Mouse (Mus musculus): ENCODE measurements around the gene Dab1. TPM values are rescaled to one million over a fixed set of nuclear protein-coding genes. Genes with fewer than 3 reads are reported as not detected.

Dab1 gene
- polyA plus RNA-seq, 1 experiment from 2014 or later: 3.0 TPM

DNA sequence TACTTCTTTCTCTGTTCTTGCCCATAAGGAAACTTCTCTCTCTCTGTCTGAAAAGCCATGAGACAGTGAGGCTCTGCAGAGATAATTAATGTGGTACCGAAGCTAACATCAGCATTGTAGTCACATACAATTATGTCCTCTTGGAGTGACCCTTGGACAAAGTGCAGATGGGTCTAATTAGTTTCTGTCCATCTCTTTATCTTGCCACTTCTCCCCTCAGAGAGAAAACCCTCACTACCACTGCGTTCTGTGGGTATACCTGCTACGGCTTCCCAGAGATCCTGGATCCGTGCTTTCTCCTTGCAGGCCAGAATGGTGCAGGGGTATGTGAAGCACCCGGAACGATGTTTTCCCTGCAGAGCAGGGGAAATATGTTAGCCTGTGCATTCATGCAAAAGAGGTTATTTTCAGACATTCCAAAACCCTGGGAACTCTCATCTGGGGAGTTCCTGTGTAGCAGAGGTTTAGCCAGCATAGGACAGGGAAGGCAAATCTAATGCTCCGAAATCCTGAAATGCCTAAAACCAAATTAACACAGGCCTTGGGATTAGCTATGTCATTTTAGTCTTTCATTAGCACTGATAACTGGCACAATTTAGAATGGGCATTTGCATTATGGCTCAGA lies 812.2 kb downstream of the Dab1 start:
- 74% methylated on average over 7 of the region's 7 CpGs for WGBS
- Histone ChIP-seq H3K27me3 (ENCODE audit: control insufficient read depth, insufficient read depth, low read depth, low read length) (no peaks in the 10 kb centered on the region), H3K9ac (ENCODE audit: low read length) (no peak overlapping the region), H3K36me3 (ENCODE audit: control insufficient read depth, insufficient read depth, low read length) (no peaks in the 10 kb centered on the region), H3K4me1 (replicated peaks; ENCODE audit: control insufficient read depth, insufficient read depth, low read length) (no peaks in the 10 kb centered on the region), H3K27ac (ENCODE audit: low read length) (no peak overlapping the region), H3K4me3 (ENCODE audit: low read length) (no peak overlapping the region), H3K9me3 (ENCODE audit: control insufficient read depth, low read length) (no peaks in the 10 kb centered on the region), H3K4me2 (ENCODE audit: low read depth, low read length) (no peak overlapping the region)
- no peak for ATAC-seq (ENCODE audit: low read depth)

DNA sequence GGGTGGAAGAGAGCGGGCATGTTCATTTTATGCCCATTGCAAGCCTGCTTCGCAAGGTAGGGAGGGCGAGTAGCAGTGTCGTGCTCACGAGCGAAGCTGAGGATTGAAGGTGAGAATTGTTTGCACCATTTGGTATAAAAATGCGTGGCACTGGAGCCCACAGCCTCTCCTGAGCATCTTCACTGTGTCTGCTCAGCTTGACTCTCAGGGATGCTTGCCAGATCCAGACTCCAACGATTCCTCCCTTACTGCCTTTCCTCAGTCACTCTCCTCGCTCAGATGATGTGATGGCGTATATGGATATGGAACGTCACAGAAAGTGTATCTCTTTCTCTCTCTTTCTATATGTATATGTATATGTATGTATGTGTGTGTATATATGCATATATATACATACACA lies 813.0 kb downstream of the Dab1 start:
- Histone ChIP-seq H3K4me3 (ENCODE audit: low read length) (no peak overlapping the region), H3K36me3 (ENCODE audit: control insufficient read depth, insufficient read depth, low read length) (no peaks in the 10 kb centered on the region), H3K4me1 (replicated peaks; ENCODE audit: control insufficient read depth, insufficient read depth, low read length) (no peaks in the 10 kb centered on the region), H3K9me3 (ENCODE audit: control insufficient read depth, low read length) (no peaks in the 10 kb centered on the region), H3K4me2 (ENCODE audit: low read depth, low read length) (no peak overlapping the region), H3K27ac (ENCODE audit: low read length) (no peak overlapping the region), H3K9ac (ENCODE audit: low read length) (no peak overlapping the region), H3K27me3 (ENCODE audit: control insufficient read depth, insufficient read depth, low read depth, low read length) (no peaks in the 10 kb centered on the region)
- ATAC-seq (ENCODE audit: low read depth): no peak
- 76% methylated on average over 11 of the region's 11 CpGs for WGBS

DNA sequence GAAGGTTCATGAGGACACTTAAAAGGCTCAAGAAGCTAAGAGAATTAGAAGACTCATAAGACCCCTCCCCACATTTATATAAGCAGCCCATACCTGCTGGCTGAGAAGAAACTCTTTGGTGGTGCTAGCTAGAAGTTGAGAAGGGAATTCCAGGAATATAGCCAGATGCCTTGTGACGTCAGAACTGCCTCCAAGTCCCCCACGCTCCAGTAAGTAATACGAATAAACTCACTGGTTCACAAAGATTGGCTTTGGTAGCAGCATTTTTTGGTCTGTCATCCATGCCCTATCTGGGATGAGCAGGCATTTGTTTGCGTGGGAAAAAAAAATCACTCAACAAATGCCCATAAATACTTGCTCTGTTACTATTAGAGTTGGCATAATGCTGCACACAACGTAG lies 816.6 kb downstream of the Dab1 start:
- Histone ChIP-seq H3K9me3 (ENCODE audit: control insufficient read depth, low read length) (no peaks in the 10 kb centered on the region), H3K4me2 (ENCODE audit: low read depth, low read length) (no peak overlapping the region), H3K27me3 (ENCODE audit: control insufficient read depth, insufficient read depth, low read depth, low read length) (no peaks in the 10 kb centered on the region), H3K4me1 (replicated peaks; ENCODE audit: control insufficient read depth, insufficient read depth, low read length) (no peaks in the 10 kb centered on the region), H3K9ac (ENCODE audit: low read length) (no peak overlapping the region), H3K36me3 (ENCODE audit: control insufficient read depth, insufficient read depth, low read length) (no peaks in the 10 kb centered on the region), H3K4me3 (ENCODE audit: low read length) (no peak overlapping the region), H3K27ac (ENCODE audit: low read length) (no peak overlapping the region)
- WGBS: 74% methylated on average over 5 of the region's 5 CpGs
- no peak for ATAC-seq (ENCODE audit: low read depth)

DNA sequence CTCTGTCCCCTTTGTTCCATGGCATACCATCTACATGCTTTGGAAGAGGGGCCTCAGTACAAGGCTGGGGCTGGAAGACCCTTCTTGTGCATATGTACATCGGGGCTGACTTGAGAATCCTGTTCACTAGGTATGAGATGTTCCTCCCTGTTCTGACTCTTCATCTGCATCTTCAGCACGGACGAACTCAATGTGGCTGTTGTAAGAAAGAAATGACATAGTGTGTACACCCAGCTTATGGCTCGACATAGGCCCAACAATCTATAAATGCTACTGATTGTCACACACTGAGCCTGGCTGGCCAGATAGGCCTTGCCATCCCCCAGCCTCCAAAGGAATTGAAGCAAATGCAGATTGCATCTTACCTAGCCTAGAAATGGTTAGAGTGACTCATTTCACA lies 817.3 kb downstream of the Dab1 start:
- Histone ChIP-seq H3K27me3 (ENCODE audit: control insufficient read depth, insufficient read depth, low read depth, low read length) (no peaks in the 10 kb centered on the region), H3K36me3 (ENCODE audit: control insufficient read depth, insufficient read depth, low read length) (no peaks in the 10 kb centered on the region), H3K4me1 (replicated peaks; ENCODE audit: control insufficient read depth, insufficient read depth, low read length) (no peaks in the 10 kb centered on the region), H3K27ac (ENCODE audit: low read length) (no peak overlapping the region), H3K4me2 (ENCODE audit: low read depth, low read length) (no peak overlapping the region), H3K4me3 (ENCODE audit: low read length) (no peak overlapping the region), H3K9me3 (ENCODE audit: control insufficient read depth, low read length) (no peaks in the 10 kb centered on the region), H3K9ac (ENCODE audit: low read length) (no peak overlapping the region)
- WGBS: 82% methylated on average over 4 of the region's 4 CpGs
- no peak for ATAC-seq (ENCODE audit: low read depth)

DNA sequence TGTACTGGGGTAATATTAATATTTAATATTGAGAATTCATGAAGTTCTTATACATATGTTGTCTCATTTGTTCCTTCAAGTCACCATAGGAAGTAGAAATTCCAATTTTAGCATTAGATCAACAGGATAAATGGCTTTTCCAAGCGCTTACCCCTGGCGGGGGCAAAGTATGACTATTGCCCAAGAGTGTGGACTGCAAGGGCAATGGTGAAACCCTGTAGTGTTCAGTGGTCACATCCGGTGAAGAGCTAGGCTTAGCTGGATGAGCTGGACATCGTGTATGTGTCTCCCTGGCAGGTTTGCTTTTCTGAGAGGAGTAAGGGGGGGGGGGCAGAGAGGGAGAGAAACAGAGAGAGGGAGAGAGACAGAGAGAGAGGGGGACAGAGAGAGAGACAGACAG lies 819.6 kb downstream of the Dab1 start:
- WGBS: 79% methylated on average over 4 of the region's 4 CpGs
- Histone ChIP-seq H3K9me3 (ENCODE audit: control insufficient read depth, low read length) (no peaks in the 10 kb centered on the region), H3K27me3 (ENCODE audit: control insufficient read depth, insufficient read depth, low read depth, low read length) (no peaks in the 10 kb centered on the region), H3K27ac (ENCODE audit: low read length) (no peak overlapping the region), H3K4me2 (ENCODE audit: low read depth, low read length) (no peak overlapping the region), H3K4me3 (ENCODE audit: low read length) (no peak overlapping the region), H3K36me3 (ENCODE audit: control insufficient read depth, insufficient read depth, low read length) (no peaks in the 10 kb centered on the region), H3K9ac (ENCODE audit: low read length) (no peak overlapping the region), H3K4me1 (replicated peaks; ENCODE audit: control insufficient read depth, insufficient read depth, low read length) (no peaks in the 10 kb centered on the region)
- no peak for ATAC-seq (ENCODE audit: low read depth)

DNA sequence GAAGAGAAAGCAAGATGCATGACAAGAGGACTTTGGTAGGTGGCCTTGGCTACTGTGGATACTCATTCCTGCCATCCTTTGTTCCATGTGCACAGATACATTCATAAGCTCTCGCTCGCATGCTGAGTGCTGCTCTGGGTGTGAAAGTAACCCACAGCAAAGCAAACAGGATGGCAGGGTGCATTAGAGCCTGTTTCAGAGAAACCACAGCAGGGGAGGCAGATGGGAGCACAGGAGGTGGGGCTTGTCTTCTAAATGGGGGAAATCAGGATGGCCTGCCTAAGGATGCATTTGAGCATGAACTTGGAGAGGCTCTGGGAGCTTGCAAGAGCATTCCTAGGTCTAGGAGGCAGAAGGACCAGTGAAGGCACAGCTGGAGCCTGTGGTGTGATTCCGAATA lies 820.5 kb downstream of the Dab1 start:
- Histone ChIP-seq H3K27ac (ENCODE audit: low read length) (no peak overlapping the region), H3K4me1 (replicated peaks; ENCODE audit: control insufficient read depth, insufficient read depth, low read length) (no peaks in the 10 kb centered on the region), H3K9me3 (ENCODE audit: control insufficient read depth, low read length) (no peaks in the 10 kb centered on the region), H3K4me2 (ENCODE audit: low read depth, low read length) (no peak overlapping the region), H3K36me3 (ENCODE audit: control insufficient read depth, insufficient read depth, low read length) (no peaks in the 10 kb centered on the region), H3K4me3 (ENCODE audit: low read length) (no peak overlapping the region), H3K9ac (ENCODE audit: low read length) (no peak overlapping the region), H3K27me3 (ENCODE audit: control insufficient read depth, insufficient read depth, low read depth, low read length) (no peaks in the 10 kb centered on the region)
- no peak for ATAC-seq (ENCODE audit: low read depth)
- WGBS: 80% methylated on average over 3 of the region's 3 CpGs

DNA sequence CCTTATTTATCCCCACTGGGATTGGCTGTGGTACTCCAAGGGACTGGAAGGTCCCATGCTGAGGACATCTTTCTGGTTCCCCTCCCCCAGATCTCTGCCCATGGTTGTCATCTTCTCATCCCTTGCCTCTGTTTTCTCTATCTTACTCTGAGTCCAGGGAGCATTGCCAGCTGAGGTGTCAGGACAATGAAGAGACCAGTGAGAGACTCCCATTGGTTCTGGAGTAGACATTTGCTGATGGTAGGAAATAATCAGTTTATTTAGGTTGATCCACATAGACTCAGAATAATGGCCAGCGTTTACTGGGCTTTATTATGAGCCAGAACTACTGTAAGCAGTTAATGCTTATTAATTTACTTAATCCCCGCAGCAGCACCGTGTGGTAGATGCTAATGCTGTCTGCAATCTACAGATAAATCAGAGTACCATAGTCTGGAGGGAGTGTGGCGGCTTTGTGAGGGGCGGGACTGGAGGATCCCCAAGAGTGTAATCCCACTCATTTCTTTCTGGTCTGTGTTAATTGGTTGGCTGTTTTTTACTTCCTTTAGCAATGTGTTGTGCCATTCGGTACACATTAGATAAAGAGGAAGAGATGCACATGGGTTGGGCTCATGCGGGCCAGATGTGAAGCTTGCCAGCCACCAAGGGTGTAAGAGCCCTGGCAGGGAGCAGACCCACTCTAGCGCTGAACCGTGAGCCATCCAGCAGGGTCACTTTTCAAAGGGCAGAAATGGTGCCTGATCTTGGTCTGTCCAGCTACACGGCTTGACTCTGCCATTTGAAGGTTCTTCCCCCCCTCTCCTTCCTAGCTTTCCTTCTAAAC lies 824.0 kb downstream of the Dab1 start:
- ATAC-seq (ENCODE audit: low read depth): no peak
- no peaks in the 10 kb centered on the region for H3K9me3 ChIP-seq (ENCODE audit: control insufficient read depth, low read length)
- H3K4me3 ChIP-seq (ENCODE audit: low read length): no peak overlapping the region
- H3K4me1 ChIP-seq (replicated peaks; ENCODE audit: control insufficient read depth, insufficient read depth, low read length): no peaks in the 10 kb centered on the region
- H3K27me3 ChIP-seq (ENCODE audit: control insufficient read depth, insufficient read depth, low read depth, low read length): no peaks in the 10 kb centered on the region
- H3K27ac ChIP-seq (ENCODE audit: low read length): no peak overlapping the region
- H3K36me3 ChIP-seq (ENCODE audit: control insufficient read depth, insufficient read depth, low read length): no peaks in the 10 kb centered on the region
- no peak overlapping the region for H3K4me2 ChIP-seq (ENCODE audit: low read depth, low read length)
- 76% methylated on average over 10 of the region's 10 CpGs for WGBS
- H3K9ac ChIP-seq (ENCODE audit: low read length): no peak overlapping the region

DNA sequence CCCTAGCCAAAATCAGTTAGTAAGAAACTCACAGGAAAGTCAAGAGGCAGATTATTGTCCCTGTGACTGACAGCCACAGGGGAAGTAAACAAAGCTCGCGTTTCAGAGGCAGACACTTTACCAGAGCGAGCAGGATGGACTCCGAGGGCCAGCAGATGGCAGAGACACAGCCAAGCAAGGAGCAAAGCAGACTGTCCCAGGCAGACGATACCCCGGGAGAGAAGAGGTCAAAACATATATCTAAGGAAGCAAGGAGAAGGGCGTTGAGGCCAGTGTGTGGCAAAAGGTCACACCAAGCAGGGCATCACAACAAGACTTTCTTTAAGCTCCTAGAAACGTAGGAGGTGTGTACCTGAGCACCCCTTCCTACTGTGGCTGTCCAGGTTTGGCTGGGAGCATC lies 824.6 kb downstream of the Dab1 start:
- no peaks in the 10 kb centered on the region for H3K27me3 ChIP-seq (ENCODE audit: control insufficient read depth, insufficient read depth, low read depth, low read length)
- no peak overlapping the region for H3K4me2 ChIP-seq (ENCODE audit: low read depth, low read length)
- WGBS: 15% methylated on average over 8 of the region's 8 CpGs
- no peaks in the 10 kb centered on the region for H3K9me3 ChIP-seq (ENCODE audit: control insufficient read depth, low read length)
- H3K27ac ChIP-seq (ENCODE audit: low read length): no peak overlapping the region
- H3K36me3 ChIP-seq (ENCODE audit: control insufficient read depth, insufficient read depth, low read length): no peaks in the 10 kb centered on the region
- H3K4me3 ChIP-seq (ENCODE audit: low read length): no peak overlapping the region
- H3K4me1 ChIP-seq (replicated peaks; ENCODE audit: control insufficient read depth, insufficient read depth, low read length): no peaks in the 10 kb centered on the region
- no peak overlapping the region for H3K9ac ChIP-seq (ENCODE audit: low read length)
- ATAC-seq (ENCODE audit: low read depth): no peak

DNA sequence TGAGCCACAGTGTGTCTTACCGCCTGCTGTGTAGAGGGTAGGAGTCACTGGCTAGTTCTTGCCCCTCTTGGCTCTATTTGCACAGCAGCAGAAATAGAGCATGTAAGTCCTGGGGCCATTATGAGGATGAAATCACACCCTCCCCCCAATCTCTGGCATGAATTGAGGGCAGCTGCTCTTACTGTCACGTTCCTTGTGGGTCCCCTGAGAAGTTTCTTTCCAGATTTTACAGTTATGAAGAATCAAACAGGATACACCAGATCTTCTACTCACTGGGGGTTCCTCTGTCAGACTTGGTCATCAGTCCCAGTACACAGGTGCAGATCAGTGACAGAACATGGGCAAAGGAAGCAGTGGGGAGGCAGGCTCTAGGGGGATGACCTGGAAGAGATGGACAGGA lies 825.8 kb downstream of the Dab1 start:
- no peak overlapping the region for H3K27ac ChIP-seq (ENCODE audit: low read length)
- WGBS: 69% methylated on average over 2 of the region's 2 CpGs
- no peaks in the 10 kb centered on the region for H3K36me3 ChIP-seq (ENCODE audit: control insufficient read depth, insufficient read depth, low read length)
- H3K27me3 ChIP-seq (ENCODE audit: control insufficient read depth, insufficient read depth, low read depth, low read length): no peaks in the 10 kb centered on the region
- H3K4me3 ChIP-seq (ENCODE audit: low read length): no peak overlapping the region
- H3K9me3 ChIP-seq (ENCODE audit: control insufficient read depth, low read length): no peaks in the 10 kb centered on the region
- no peak for ATAC-seq (ENCODE audit: low read depth)
- H3K4me1 ChIP-seq (replicated peaks; ENCODE audit: control insufficient read depth, insufficient read depth, low read length): no peaks in the 10 kb centered on the region
- no peak overlapping the region for H3K9ac ChIP-seq (ENCODE audit: low read length)
- H3K4me2 ChIP-seq (ENCODE audit: low read depth, low read length): no peak overlapping the region
